Comparison of ENCODE assay signal across 16 mouse cellular contexts in the genomic region with DNA sequence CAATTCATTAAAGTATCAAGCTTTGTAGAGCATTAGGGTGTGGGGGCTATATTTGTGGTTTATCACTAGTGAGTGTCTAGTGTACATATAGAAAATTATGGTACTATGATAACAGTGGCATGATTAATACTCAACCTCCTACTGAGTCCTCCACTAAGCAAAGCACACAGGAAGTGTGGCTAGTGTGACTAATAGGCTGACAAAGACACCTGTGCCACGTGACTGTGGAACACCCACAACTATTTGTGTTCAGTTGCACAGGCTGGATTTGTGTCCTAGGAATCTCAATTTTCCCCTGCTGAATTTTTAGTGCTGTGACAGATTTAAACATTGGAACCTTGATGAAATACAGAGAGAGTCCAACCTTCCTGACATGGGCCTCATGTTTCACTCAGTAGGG.
"Had no signal": no experiment of that assay in that cellular context is flagged by ENCODE, and none has a peak within 500 bp of the region (broad histone marks: within the 10 kb centered on the region; RNA-seq: fewer than 3 reads in every experiment).

No protein-coding gene starts in this region.

- H3K27me3 ChIP-seq: liver, embryonic 15.5 days; megakaryocyte, embryonic 14.5 days; midbrain, embryonic 15.5 days; neural tube, embryonic 13.5 days had no signal

- H3K9ac ChIP-seq: liver, embryonic 15.5 days; midbrain, embryonic 15.5 days; neural tube, embryonic 13.5 days had no signal

- H3K4me3 ChIP-seq: left cerebral cortex, adult 2 months; limb, embryonic 10.5 days; liver, embryonic 15.5 days; megakaryocyte, embryonic 14.5 days; midbrain, embryonic 15.5 days; neural tube, embryonic 13.5 days had no signal

- H3K9me3 ChIP-seq: limb, embryonic 10.5 days; liver, embryonic 15.5 days; megakaryocyte, embryonic 14.5 days; midbrain, embryonic 15.5 days; neural tube, embryonic 13.5 days had no signal

- DNase-seq: kidney, adult 9 months; kidney, postnatal 25 days; lung, adult 2 months; lung, postnatal 36 days; right cerebral cortex, postnatal 25 days; thymus, postnatal 4 days had no signal

- H3K27ac ChIP-seq: left cerebral cortex, adult 2 months; limb, embryonic 10.5 days; liver, embryonic 15.5 days; midbrain, embryonic 15.5 days; neural tube, embryonic 13.5 days had no signal

- H3K4me2 ChIP-seq: liver, embryonic 11.5 days; liver, embryonic 15.5 days; midbrain, embryonic 11.5 days; midbrain, embryonic 15.5 days; neural tube, embryonic 13.5 days had no signal

- H3K36me3 ChIP-seq: limb, embryonic 10.5 days; liver, embryonic 15.5 days; midbrain, embryonic 15.5 days; neural tube, embryonic 13.5 days had no signal

- H3K4me1 ChIP-seq: liver, embryonic 15.5 days; megakaryocyte, embryonic 14.5 days; midbrain, embryonic 15.5 days had no signal

- ATAC-seq: intestine, postnatal 0 days; lung, postnatal 0 days; midbrain, embryonic 15.5 days had no signal
